Mouse (Mus musculus) heart, embryonic 12.5 days (tissue): ENCODE results near the gene Ifnab. TPM values are rescaled to one million over a fixed set of nuclear protein-coding genes. Genes with fewer than 3 reads are reported as not detected.
A peak's percentile ranks its signal among the peaks of the same experiment; 100 is the strongest.

Source experiments
- ATAC-seq: fragments of 200-750 bp; cut with Nextera tagmentation; 2 replicates; pipeline ENCODE4 v1.8.0; 2017; ENCODE audit warnings: moderate TSS enrichment, moderate library complexity; ENCODE audit not compliant: insufficient number of reproducible peaks, low FRiP score
- H3K27ac ChIP-seq: fragments of 300-500 bp; sonication (generic); 2 replicates; pipeline ENCODE4 v1.5.1; 2016; ENCODE audit warnings: mild to moderate bottlenecking, moderate library complexity; ENCODE audit not compliant: poor library complexity, severe bottlenecking
- H3K27me3 ChIP-seq: fragments of 300-500 bp; sonication (generic); replicated peaks from 2 replicates; pipeline ENCODE4 v1.6.1; 2016; ENCODE audit warnings: mild to moderate bottlenecking, moderate library complexity
- H3K36me3 ChIP-seq: fragments of 300-500 bp; sonication (generic); 2 replicates; pipeline ENCODE4 v1.6.1; 2016; ENCODE audit warnings: mild to moderate bottlenecking, moderate library complexity
- H3K4me1 ChIP-seq: fragments of 300-500 bp; sonication (generic); replicated peaks from 2 replicates; pipeline ENCODE4 v1.6.1; 2016; ENCODE audit warnings: mild to moderate bottlenecking
- H3K4me2 ChIP-seq: fragments of 300-500 bp; sonication (generic); 2 replicates; pipeline ENCODE4 v1.6.1; 2016; ENCODE audit warnings: mild to moderate bottlenecking, moderate library complexity
- H3K4me3 ChIP-seq: fragments of 300-500 bp; sonication (generic); 2 replicates; pipeline ENCODE4 v1.5.1; 2016; ENCODE audit warnings: mild to moderate bottlenecking
- H3K9ac ChIP-seq: fragments of 300-500 bp; sonication (generic); 2 replicates; pipeline ENCODE4 v1.6.1; 2016; ENCODE audit warnings: mild to moderate bottlenecking, moderate library complexity
- H3K9me3 ChIP-seq: fragments of 300-500 bp; sonication (generic); replicated peaks from 2 replicates; pipeline ENCODE4 v1.6.1; 2016; ENCODE audit warnings: mild to moderate bottlenecking, moderate library complexity
- WGBS: fragments of 180-500 bp; shearing (Covaris S2); methylation state at CpG from one replicate; pipeline ENCODE4 v1.1.7; 2016; 5-methylcytosine and 5-hydroxymethylcytosine counted together
- polyA plus RNA-seq: library from polyadenylated mRNA; unstranded; fragments of >200 nt; fragmentation: Nextera tagmentation; extraction: Ambion mirVana; gene quantifications from 2 replicates; pipeline ENCODE4 v1.2.1, GENCODE M21; 2016

Gene Ifnab
- polyA plus RNA-seq: not detected in 2 replicates

GRCm38 (mm10) chr4:88691259-88691658 lies at the start of gene Ifnab:
Gene Ifnab, minus strand, starts transcription at chr4:88691359.
- Histone ChIP-seq H3K27me3 (no peaks in the 10 kb centered on the region), H3K36me3 (no peaks in the 10 kb centered on the region), H3K9me3 (no peaks in the 10 kb centered on the region), H3K4me3 (no peak within 1 kb of the TSS), H3K4me1 (no peaks in the 10 kb centered on the region), H3K9ac (no peak within 1 kb of the TSS), H3K27ac (no peak within 1 kb of the TSS), H3K4me2 (no peak within 1 kb of the TSS)
- no peak for ATAC-seq
- 53% methylated on average over 2 of the region's 2 CpGs for WGBS

GRCm38 (mm10) chr4:88739036-88739435 lies 47.9 kb upstream of the Ifnab start:
- 88% methylated on average over 6 of the region's 6 CpGs for WGBS
- no peak overlapping the region for H3K4me3 ChIP-seq
- H3K27me3 ChIP-seq: no peaks in the 10 kb centered on the region
- no peak for ATAC-seq
- H3K27ac ChIP-seq: no peak overlapping the region
- 0 out of 2 replicates have a peak, but pooled peaks cover 4% of the 10 kb centered on the region for H3K4me1 ChIP-seq
- no peaks in the 10 kb centered on the region for H3K9me3 ChIP-seq
- no peak overlapping the region for H3K9ac ChIP-seq
- no peak overlapping the region for H3K4me2 ChIP-seq
- no peaks in the 10 kb centered on the region for H3K36me3 ChIP-seq

GRCm38 (mm10) chr4:88738480-88738879 lies 47.3 kb upstream of the Ifnab start:
- Histone ChIP-seq H3K4me2 (no peak overlapping the region), H3K36me3 (no peaks in the 10 kb centered on the region), H3K9me3 (no peaks in the 10 kb centered on the region), H3K9ac (no peak overlapping the region), H3K4me3 (no peak overlapping the region), H3K27ac (no peak overlapping the region), H3K4me1 (0 out of 2 replicates have a peak, but pooled peaks cover 4% of the 10 kb centered on the region), H3K27me3 (no peaks in the 10 kb centered on the region)
- 12% methylated on average over 2 of the region's 2 CpGs for WGBS
- ATAC-seq: no peak

GRCm38 (mm10) chr4:88727324-88727723 lies 36.2 kb upstream of the Ifnab start:
- Histone ChIP-seq H3K4me3 (no peak overlapping the region), H3K36me3 (no peaks in the 10 kb centered on the region), H3K4me1 (no peaks in the 10 kb centered on the region), H3K9ac (no peak overlapping the region), H3K27ac (no peak overlapping the region), H3K27me3 (no peaks in the 10 kb centered on the region), H3K9me3 (no peaks in the 10 kb centered on the region), H3K4me2 (no peak overlapping the region)
- ATAC-seq: no peak; the same call in 1 of the 2 replicates
- 0% methylated on average over 1 of the region's 1 CpGs for WGBS

- WGBS: 63% methylated on average over 6 of the region's 6 CpGs
- no peaks in the 10 kb centered on the region for H3K9me3 ChIP-seq
- no peaks in the 10 kb centered on the region for H3K36me3 ChIP-seq
- H3K27ac ChIP-seq: no peak overlapping the region
- H3K4me3 ChIP-seq: no peak overlapping the region
- no peaks in the 10 kb centered on the region for H3K27me3 ChIP-seq
- H3K4me2 ChIP-seq: no peak overlapping the region
- no peak for ATAC-seq
- H3K9ac ChIP-seq: no peak overlapping the region
- H3K4me1 ChIP-seq: no peaks in the 10 kb centered on the region
Measured at GRCm38 (mm10) chr4:88726727-88727126, 35.6 kb upstream of the Ifnab start.

GRCm38 (mm10) chr4:88723497-88724090 lies 32.4 kb upstream of the Ifnab start:
- no peak overlapping the region for H3K9ac ChIP-seq
- 62% methylated on average over 8 of the region's 8 CpGs for WGBS
- peaks cover 14% of the 10 kb centered on the region for H3K4me1 ChIP-seq
- no peak overlapping the region for H3K4me3 ChIP-seq
- peaks cover 11% of the 10 kb centered on the region for H3K36me3 ChIP-seq
- H3K27ac ChIP-seq: no peak overlapping the region
- H3K9me3 ChIP-seq: no peaks in the 10 kb centered on the region
- no peaks in the 10 kb centered on the region for H3K27me3 ChIP-seq
- no peak overlapping the region for H3K4me2 ChIP-seq
- ATAC-seq: no peak

- H3K36me3 ChIP-seq: peaks cover 14% of the 10 kb centered on the region
- peak; percentile 98 for ATAC-seq
Measured at GRCm38 (mm10) chr4:88721791-88722721, 30.9 kb upstream of the Ifnab start, which contains the start of the genes Gm26566 and Klhl9. Gene Gm26566, plus strand, starts transcription at chr4:88721805. Gene Klhl9, minus strand, starts transcription at chr4:88722465.

GRCm38 (mm10) chr4:88718715-88719114 lies 27.6 kb upstream of the Ifnab start:
- 22% methylated on average over 1 of the region's 1 CpGs for WGBS
- Histone ChIP-seq H3K4me3 (peak overlapping the region; percentile 43), H3K4me2 (peak overlapping the region; percentile 67), H3K4me1 (peaks cover 20% of the 10 kb centered on the region), H3K9ac (no peak overlapping the region; the same call in 1 of the 2 replicates), H3K27me3 (no peaks in the 10 kb centered on the region), H3K9me3 (no peaks in the 10 kb centered on the region), H3K36me3 (peaks cover 37% of the 10 kb centered on the region), H3K27ac (no peak overlapping the region)
- ATAC-seq: no peak

More at GRCm38 (mm10) chr4:88721791-88722721, 30.9 kb upstream of the Ifnab start, which contains the start of the genes Gm26566 and Klhl9:
- Histone ChIP-seq H3K27ac (peak within 1 kb of the TSS; percentile 99), H3K9me3 (no peaks in the 10 kb centered on the region), H3K4me1 (peaks cover 17% of the 10 kb centered on the region), H3K27me3 (no peaks in the 10 kb centered on the region), H3K9ac (peak within 1 kb of the TSS; percentile 98), H3K4me3 (peak within 1 kb of the TSS; percentile 86), H3K4me2 (peak within 1 kb of the TSS; percentile 90)
- WGBS: under 1% methylated on average over 82 of the region's 82 CpGs

- Histone ChIP-seq H3K27ac (no peak overlapping the region), H3K4me1 (peaks cover 7% of the 10 kb centered on the region), H3K9me3 (no peaks in the 10 kb centered on the region), H3K36me3 (peaks cover 35% of the 10 kb centered on the region), H3K4me2 (no peak overlapping the region), H3K4me3 (no peak overlapping the region), H3K9ac (no peak overlapping the region), H3K27me3 (no peaks in the 10 kb centered on the region)
- ATAC-seq: no peak
Measured at GRCm38 (mm10) chr4:88715059-88715458, 23.9 kb upstream of the Ifnab start.

GRCm38 (mm10) chr4:88714281-88714680 lies 23.1 kb upstream of the Ifnab start:
- Histone ChIP-seq H3K36me3 (peaks cover 33% of the 10 kb centered on the region), H3K27ac (no peak overlapping the region), H3K4me3 (no peak overlapping the region), H3K27me3 (no peaks in the 10 kb centered on the region), H3K9ac (no peak overlapping the region), H3K9me3 (no peaks in the 10 kb centered on the region), H3K4me1 (peaks cover 6% of the 10 kb centered on the region), H3K4me2 (no peak overlapping the region)
- WGBS: 93% methylated on average over 1 of the region's 1 CpGs
- ATAC-seq: no peak

GRCm38 (mm10) chr4:88707128-88707826 lies 16.1 kb upstream of the Ifnab start:
- Histone ChIP-seq H3K4me2 (no peak overlapping the region), H3K27me3 (no peaks in the 10 kb centered on the region), H3K9ac (no peak overlapping the region), H3K27ac (no peak overlapping the region), H3K36me3 (no peaks in the 10 kb centered on the region), H3K4me3 (no peak overlapping the region), H3K4me1 (no peaks in the 10 kb centered on the region), H3K9me3 (no peaks in the 10 kb centered on the region)
- WGBS: 81% methylated on average over 1 of the region's 1 CpGs
- ATAC-seq: no peak
